Mouse (Mus musculus) embryonic stem cell, embryonic (primary cell): ENCODE results near the gene Rab31.

Source experiments
- CTCF ChIA-PET, 4 experiments: fragments of 300-600 bp in 2 of 4; fragments of 350-600 bp in 2 of 4; sonication (Branson Sonifier 250); formaldehyde crosslinking; loops; one replicate each; lab custom pipeline; 2022; ENCODE audit warnings: inconsistent platforms in 2 of 4; lab: Charles Lee
- POLR2A ChIA-PET, 4 experiments: fragments of 300-600 bp in 2 of 4; fragments of 350-600 bp in 2 of 4; sonication (Branson Sonifier 250); formaldehyde crosslinking; loops; one replicate each; lab custom pipeline; 2022; ENCODE audit warnings: antibody characterized with exemption in 4 of 4, inconsistent platforms in 1 of 4; lab: Charles Lee

Rab31 gene

DNA sequence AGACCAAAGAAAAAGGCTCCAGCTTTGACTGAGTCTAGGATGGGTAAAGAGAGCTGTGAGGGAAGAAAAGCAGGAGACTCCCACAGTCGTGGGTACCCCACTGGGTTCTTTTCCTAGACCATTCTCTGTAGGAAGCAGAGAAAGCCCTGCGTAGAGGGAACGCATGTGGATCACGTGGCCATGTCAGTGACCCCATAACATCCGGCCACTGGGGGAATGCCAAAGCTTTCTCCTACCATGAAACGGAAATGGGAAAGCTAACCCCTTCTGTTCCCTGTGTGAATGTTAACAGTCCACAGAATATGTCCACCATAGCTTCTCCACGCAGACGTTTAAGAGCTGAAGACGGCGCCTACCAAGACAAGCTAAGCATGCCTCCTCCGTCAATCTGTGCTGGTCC lies 62.0 kb downstream of the Rab31 start:
- POLR2A ChIA-PET = interaction anchor here in 3 of 4 experiments (0.9 to 2.8 kb wide), 6 partner anchors 8 to 769 kb away, joined by 3 to 9 read pairs (median 4); no protein-coding TSS in a partner anchor
- CTCF ChIA-PET = interaction anchor here in 1 of 4 experiments (0.9 kb wide), 1 partner anchor 31 kb away, joined by 3 read pairs; no protein-coding TSS in a partner anchor

DNA sequence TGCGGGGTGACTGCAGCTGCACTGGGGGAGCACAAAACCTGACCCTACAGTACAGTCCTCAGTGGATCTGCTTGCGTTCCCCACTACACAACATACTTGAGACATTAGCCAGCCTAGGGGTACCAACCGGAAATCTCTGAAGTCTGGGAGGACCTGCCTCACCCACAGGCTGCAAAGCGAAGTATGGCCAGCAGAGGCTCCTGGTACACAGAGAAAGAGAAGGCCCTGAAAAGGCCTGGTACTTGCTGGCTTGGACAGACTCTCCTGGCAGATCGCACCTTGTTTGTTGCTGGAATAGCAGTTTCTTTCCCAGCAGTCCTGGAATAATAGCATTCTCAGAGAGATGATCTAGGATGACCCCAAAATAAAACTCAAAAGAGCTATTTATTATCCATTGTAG lies 66.3 kb downstream of the Rab31 start:
- ChIA-PET POLR2A (interaction anchor here in 2 of 4 experiments (0.8 to 3.5 kb wide), 5 partner anchors 11 to 138 kb away, joined by 3 to 12 read pairs (median 4); no protein-coding TSS in a partner anchor), CTCF (interaction anchor here in 2 of 4 experiments (1.1 to 1.6 kb wide), 3 partner anchors 8 to 44 kb away, joined by 3 read pairs; no protein-coding TSS in a partner anchor)

DNA sequence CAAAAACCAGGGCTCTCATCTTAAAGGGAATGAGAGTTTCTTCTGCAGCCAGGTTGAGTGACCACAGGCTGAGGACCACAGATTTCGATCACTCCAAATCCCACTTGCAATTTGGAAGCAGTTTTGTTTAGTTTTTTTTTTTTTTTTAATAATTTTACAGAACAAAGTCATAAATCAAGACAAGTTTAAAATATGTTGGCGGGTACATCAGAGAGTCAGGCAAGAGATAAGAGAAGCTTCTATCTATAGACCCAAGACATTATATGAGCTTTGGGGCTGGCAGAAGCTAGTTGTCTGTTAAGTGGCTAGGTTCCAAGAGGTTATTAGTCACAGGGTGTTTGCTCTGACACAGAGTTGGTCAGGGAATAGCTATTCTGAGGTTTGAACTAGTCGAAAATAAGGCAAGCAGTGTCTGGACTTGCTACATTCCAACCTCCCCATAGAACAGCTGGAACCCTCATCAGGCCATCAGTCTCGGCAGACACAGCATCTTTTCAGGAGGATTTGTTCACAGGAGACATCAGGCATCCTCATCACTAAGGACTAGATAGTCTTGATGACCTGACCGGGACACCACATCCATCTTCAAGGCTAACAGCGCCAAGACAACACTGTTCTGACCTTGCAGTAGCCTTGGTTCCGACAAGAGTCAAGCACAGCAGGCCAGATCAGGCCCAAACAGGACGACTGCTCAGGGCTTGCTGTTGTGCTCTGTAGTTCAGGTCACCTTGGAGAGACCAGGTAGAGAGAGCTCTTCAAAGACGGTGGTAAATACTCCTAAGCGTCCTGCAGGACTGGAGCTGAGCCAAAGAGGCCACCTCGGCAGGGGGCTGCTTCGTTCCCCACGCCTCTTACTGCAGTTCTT lies 68.8 kb downstream of the Rab31 start:
- POLR2A ChIA-PET = interaction anchor here (0.7 to 3.7 kb wide), 36 partner anchors 9 to 827 kb away, joined by 3 to 15 read pairs (median 4); partner anchors contain the start of gene Vapa (in 3 of the 4)
- CTCF ChIA-PET = interaction anchor here in 1 of 4 experiments (0.6 kb wide), 1 partner anchor 144 kb away, joined by 16 read pairs; no protein-coding TSS in a partner anchor

DNA sequence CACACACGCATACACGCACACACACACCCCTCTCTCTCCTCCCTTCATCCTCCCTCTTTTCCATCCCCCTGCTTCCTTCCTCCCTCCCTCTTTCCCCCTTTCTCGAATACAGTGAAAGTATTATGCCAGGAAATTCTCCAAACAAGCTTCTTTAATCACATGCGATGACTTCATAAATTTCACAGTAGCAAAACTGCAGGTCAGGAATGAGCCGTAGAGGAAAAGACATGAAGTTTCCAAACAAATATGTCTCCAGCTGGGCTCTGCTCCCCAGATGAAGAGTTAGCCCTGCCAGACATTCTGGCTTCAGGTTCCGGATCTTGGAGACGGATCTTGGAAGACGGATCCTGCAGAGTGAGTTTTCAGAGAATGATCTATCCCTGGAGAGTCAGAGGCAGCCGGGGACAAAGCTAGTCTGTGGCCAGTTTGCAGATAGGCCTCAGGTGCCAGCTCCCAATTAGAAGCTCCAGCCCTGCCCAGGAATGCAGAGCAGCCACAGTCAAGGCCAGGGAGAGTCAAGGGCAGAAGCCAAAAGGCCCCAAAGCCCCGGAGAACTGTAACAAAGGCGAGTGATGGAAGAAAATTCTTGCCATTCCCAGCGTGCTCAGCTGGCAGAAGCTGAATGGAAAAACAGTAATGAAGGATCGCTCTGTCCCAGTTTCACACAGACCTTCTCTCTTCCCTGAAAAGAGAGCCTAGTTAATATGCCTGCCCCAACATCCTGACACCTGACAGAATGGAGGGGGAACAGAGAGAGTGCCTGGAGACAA lies 70.6 kb downstream of the Rab31 start:
- ChIA-PET CTCF (interaction anchor here in 2 of 4 experiments (0.6 to 2.2 kb wide), 3 partner anchors 24 to 50 kb away, joined by 3 to 9 read pairs (median 5); no protein-coding TSS in a partner anchor), POLR2A (interaction anchor here (0.7 to 3.7 kb wide), 68 partner anchors 9 to 1839 kb away, joined by 3 to 31 read pairs (median 4); partner anchors contain the start of genes Vapa (in 3 of the 4), A930002H24Rik (in 1 of the 4) and Ralbp1 (in 1 of the 4))

DNA sequence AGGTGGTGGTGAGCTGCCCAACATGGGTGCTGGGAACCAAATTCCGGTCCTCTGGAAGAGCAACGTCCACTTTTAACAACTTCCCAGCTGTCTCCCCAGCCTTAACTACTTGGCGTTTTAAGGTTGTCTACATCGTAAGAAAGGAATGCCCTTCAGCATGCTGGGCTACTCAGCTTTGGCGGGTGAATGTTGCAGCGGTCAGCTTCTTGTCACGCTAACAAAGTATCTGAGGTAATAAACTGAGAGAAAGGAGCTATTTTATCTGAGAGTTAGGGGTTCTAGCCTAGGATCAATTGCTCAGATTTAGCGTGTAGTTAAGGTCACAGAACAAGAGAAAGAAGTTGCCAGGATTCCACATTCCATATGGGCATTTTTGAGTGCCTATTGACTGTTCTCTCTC lies 71.2 kb downstream of the Rab31 start:
- CTCF ChIA-PET = interaction anchor here in 3 of 4 experiments (0.7 to 2.2 kb wide), 3 partner anchors 24 to 1835 kb away, joined by 4 to 9 read pairs (median 5); no protein-coding TSS in a partner anchor
- POLR2A ChIA-PET = interaction anchor here (0.7 to 3.7 kb wide), 48 partner anchors 8 to 1838 kb away, joined by 3 to 31 read pairs (median 5); partner anchors contain the start of genes Vapa (in 3 of the 4), A930002H24Rik (in 1 of the 4) and Ralbp1 (in 1 of the 4)

DNA sequence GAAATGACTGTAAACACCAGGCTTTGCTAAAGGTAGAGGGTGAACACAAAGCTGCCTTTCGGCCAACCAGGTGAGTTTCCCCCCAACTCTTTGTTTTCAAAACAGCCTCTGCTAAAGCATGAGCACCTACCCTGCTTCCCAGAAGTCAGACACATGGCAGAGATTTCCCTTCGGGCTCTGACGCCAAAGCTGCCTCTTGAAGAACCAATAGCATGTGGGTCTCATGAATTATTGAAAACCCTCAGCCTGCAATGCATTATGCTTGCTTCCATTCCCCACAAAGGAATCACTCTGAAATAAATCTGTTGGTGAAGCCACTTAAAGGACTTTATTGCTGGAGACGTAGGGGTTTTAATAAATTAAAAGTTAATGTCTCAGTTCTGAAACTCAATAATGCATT lies 72.5 kb downstream of the Rab31 start:
- ChIA-PET CTCF (no interaction called here), POLR2A (interaction anchor here in 2 of 4 experiments (0.7 to 3.0 kb wide), 7 partner anchors 10 to 140 kb away, joined by 3 to 26 read pairs (median 3); partner anchors contain the start of gene Vapa (in 1 of the 2))

DNA sequence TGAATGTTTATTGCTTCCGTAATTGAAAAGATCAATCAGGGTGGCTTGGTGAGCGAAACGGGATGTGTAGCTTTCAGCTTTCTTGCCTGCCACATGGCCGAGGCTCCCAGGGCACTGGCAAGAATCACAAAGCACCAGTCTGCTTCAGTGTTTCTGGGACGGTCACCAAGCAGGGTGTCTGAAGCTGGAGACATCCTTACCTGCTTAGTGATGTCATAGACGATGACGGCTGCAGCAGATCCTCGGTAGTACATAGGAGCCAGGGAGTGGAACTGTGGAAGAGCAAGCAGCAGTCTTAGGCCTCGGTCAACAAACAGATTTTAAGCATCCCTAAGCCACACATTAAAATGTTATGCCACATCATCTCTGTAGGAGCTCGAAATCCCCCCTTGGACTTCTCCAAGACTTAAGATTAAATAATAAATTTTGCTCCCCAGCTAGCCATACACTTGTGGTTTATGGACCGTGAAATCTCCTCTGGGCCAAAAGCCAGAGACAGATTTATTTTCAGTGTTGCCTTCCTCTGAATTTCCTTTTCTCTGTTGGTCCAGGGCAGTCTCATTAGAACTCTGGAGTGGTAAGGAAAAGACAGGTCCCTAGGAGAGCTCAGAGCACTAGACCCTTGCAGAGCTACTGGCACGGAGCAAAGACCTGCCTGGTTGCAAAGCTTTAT lies 74.6 kb downstream of the Rab31 start:
- CTCF ChIA-PET = interaction anchor here in 1 of 4 experiments (0.6 kb wide), 1 partner anchor 27 kb away, joined by 3 read pairs; no protein-coding TSS in a partner anchor
- POLR2A ChIA-PET = interaction anchor here in 2 of 4 experiments (0.9 to 2.1 kb wide), 3 partner anchors 34 to 85 kb away, joined by 4 to 7 read pairs (median 4); partner anchors contain the start of gene Vapa (in 2 of the 2)

DNA sequence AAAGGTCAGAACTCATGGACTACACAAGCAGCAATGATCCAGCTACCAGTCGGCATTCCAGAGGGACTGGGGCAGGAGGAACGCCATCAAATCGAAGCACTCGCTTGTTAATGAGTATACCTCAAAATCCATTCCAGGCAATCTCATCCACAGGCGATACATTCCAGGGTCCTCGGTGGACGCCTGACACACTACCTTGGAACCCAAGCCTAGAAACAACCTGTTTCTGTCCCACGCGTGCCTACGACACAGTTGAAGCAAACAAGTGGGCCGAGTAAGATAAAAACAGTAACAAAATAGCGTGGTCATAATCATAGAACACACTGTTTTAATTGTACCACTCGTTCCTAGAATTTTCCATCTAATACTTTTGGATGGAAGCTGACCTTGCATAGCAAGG lies 75.6 kb downstream of the Rab31 start:
- CTCF ChIA-PET = interaction anchor here in 1 of 4 experiments (0.6 kb wide), 1 partner anchor 28 kb away, joined by 3 read pairs; no protein-coding TSS in a partner anchor
- POLR2A ChIA-PET = interaction anchor here in 2 of 4 experiments (1.4 to 2.1 kb wide), 3 partner anchors 33 to 85 kb away, joined by 3 to 7 read pairs (median 4); partner anchors contain the start of gene Vapa (in 1 of the 2)

DNA sequence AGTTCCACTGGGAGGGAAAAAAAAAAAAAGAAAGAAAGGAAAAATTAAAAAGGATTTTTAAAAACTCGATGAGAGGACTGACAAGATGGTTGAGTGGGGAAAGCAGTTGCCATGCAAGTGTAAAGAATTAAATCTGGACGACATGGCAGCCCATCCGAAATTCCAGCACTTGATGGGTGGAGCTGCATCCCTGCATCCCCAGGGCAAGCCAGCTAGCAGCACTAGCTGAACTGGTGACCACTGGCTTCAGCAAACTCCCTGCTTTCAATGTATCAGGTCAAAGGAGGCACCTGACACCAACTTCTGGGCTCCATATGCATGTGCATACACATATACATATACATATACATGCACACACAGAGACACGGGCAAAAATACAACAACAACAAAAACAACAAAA lies 80.3 kb downstream of the Rab31 start:
- POLR2A ChIA-PET = interaction anchor here in 3 of 4 experiments (0.5 to 2.5 kb wide), 6 partner anchors 9 to 80 kb away, joined by 4 to 10 read pairs (median 6); no protein-coding TSS in a partner anchor
- CTCF ChIA-PET = interaction anchor here in 1 of 4 experiments (0.7 kb wide), 2 partner anchors 59 to 126 kb away, joined by 8 to 9 read pairs; no protein-coding TSS in a partner anchor

DNA sequence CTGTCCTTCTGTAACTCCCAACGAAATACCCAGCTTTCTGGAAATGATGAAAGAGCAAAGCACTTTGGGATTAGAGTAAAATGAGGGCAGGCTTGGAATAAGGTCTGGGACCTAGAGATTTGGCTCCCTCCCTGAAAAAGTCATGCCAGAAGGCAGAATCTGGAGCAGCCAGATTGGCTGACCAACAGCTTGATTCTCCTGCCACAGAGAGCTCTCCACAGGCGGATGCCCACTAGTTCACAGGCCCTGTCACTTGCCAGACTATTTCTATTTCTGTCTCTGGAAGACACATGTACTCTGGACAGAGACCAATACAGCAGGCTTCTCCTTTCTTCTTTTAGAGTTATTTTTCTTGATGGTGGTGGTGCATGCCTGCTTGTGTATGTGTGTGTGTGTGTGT lies 88.8 kb downstream of the Rab31 start:
- POLR2A ChIA-PET = interaction anchor here in 2 of 4 experiments (0.7 to 1.4 kb wide), 2 partner anchors 10 to 124 kb away, joined by 3 read pairs; no protein-coding TSS in a partner anchor
- CTCF ChIA-PET = no interaction called here

DNA sequence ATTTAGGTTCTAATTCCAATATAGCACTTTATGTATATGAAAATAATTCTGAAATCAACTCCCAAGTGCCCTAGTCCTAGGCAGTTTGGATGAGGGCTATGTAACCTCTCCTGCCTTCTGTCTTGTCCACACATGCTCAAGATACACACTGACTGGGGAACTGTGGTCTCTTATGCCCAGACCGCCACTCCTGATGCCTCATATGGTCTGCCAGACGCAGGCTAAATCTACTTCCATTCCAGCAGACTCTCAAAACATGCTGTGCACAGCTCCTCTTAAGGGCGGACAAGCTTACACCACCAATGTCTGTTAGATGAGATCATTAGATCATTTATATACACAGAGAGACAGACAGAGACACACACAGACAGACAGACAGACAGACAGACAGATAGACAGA lies 89.2 kb downstream of the Rab31 start:
- CTCF ChIA-PET = no interaction called here

DNA sequence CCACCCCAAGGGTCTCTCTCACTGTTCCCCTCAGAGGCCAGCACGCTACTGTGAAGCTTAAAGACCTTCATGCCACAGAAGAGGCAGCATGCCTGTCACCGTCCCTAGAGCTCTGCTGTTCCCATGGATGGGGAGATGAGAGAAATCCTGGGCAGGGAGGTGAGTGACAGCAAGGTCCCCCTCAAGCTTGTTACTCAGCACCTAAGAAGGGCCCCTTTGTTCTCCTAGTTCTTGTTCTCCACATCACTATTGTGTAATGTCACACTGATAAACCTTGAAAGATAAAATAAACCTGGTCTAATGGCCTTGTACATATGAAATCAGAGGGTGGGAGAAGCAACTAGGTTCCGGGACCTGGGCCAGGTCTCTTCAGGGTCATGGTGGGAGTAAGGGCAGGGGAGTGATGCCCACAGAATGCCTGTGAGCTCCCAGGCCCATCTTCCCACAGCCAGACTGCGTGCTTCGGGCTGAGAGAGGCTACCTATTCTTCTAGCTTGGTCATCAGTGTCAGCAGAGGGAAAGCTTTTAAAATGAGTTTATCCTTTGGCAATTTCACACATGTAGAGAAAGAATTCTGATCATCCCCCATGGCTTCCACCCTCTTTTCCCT lies 90.4 kb downstream of the Rab31 start:
- ChIA-PET POLR2A (interaction anchor here in 2 of 4 experiments (0.6 to 1.4 kb wide), 5 partner anchors 12 to 94 kb away, joined by 3 to 4 read pairs (median 3); partner anchors contain the start of gene Vapa (in 2 of the 2)), CTCF (no interaction called here)

More for the DNA sequence above, 89.2 kb downstream of the Rab31 start:
- POLR2A ChIA-PET = interaction anchor here in 2 of 4 experiments (0.7 to 1.4 kb wide), 2 partner anchors 11 to 124 kb away, joined by 3 read pairs; no protein-coding TSS in a partner anchor

DNA sequence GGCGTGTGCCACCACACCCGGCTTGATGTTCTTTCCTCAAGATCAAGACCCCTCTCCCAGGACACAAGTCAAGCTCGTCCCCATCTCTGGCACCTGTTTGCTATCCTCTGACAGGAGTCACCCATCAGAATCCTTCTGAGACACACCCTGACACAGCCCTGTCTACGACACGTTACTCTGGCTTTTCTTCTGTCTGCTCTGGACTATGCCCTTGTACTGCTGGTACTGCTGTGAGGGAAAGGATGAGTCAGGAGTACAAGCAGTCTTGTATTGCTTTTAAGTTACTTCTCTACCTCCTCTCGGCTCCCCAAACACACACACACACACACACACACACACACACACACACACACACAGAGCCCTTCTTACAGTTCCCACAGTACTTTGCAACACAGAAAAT lies 91.0 kb downstream of the Rab31 start:
- ChIA-PET CTCF (no interaction called here), POLR2A (interaction anchor here in 2 of 4 experiments (0.9 to 1.9 kb wide), 4 partner anchors 20 to 93 kb away, joined by 3 to 10 read pairs (median 3); partner anchors contain the start of gene Vapa (in 2 of the 2))

DNA sequence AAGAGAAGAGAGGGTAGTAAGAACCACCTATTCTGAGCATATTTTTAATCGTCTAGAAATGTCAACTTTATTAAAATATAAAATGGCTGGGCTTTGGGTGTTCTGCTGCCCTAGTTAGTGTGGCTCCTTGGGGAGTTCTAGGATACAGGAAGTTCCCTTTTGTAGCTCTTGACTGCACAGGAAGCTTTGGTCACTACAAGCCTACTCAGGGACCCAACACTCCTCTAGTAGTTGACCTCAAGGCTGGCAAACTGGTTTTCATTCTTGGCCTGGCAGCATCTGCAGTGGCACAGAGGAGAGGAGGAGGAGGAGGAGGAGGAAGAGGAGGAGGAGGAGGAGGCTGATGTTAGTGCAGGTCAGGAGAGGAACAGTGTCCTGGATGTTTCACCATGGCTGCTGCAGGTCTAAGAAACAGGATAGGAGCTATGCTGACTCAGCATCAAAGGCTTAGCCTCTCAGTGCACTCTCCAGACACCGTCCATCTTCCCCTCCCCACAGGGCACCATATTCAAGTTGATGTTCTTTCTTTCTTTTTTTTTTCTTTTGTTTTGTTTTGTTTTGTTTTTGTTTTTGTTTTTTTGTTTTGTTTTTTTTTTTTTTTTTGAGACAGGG lies 91.6 kb downstream of the Rab31 start:
- CTCF ChIA-PET = interaction anchor here in 1 of 4 experiments (0.7 kb wide), 1 partner anchor 238 kb away, joined by 3 read pairs; no protein-coding TSS in a partner anchor
- POLR2A ChIA-PET = interaction anchor here (0.7 to 2.2 kb wide), 8 partner anchors 13 to 68 kb away, joined by 3 to 10 read pairs (median 5); partner anchors contain the start of gene Vapa (in 2 of the 4)

DNA sequence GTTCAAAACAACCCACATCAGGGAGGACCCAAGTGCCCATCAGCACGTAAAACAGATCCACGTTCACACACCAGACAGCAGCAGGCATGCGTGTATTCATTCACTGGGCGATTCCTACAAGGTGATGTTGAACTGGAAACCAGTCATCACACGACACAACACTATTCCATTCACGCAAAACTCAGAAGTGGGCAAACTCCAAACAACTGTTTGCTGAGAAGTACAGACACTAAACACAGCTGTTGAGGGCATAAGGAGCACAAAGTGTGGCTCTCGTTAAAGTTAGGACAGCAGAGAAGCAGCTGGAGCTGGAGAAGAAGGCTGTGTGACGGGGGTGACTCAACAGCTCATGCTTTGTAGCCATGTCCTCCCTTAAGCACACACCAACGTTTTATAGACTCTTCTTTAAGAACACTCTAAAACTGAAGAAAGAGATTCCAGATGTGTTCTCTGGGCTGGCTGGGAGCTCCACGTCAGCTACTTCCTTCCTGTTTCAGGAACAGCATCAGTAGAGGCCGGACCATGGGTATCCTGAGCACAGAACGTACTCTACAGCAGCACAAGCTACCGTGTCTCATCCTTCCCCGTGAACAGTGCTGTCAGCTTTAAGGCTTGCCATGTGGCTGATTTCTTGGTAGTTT lies 92.6 kb downstream of the Rab31 start:
- POLR2A ChIA-PET = interaction anchor here (0.7 to 2.8 kb wide), 13 partner anchors 8 to 67 kb away, joined by 3 to 10 read pairs (median 5); partner anchors contain the start of gene Vapa (in 2 of the 4)
- CTCF ChIA-PET = interaction anchor here in 3 of 4 experiments (0.6 to 1.2 kb wide), 6 partner anchors 31 to 237 kb away, joined by 3 to 11 read pairs (median 4); no protein-coding TSS in a partner anchor
